Mouse (Mus musculus): ENCODE measurements at regions not wholly inside any gene's neighbourhood (a gene's known extent, or its start where the extent isn't known, plus 50 kb on each side); places are given as distances from the start of the nearest gene placed in this dataset.
"Not testable (repeated sequence)": the region's sequence is repeated elsewhere in the genome, so short reads cannot be mapped to it uniquely, and the experiment has no call there.

DNA sequence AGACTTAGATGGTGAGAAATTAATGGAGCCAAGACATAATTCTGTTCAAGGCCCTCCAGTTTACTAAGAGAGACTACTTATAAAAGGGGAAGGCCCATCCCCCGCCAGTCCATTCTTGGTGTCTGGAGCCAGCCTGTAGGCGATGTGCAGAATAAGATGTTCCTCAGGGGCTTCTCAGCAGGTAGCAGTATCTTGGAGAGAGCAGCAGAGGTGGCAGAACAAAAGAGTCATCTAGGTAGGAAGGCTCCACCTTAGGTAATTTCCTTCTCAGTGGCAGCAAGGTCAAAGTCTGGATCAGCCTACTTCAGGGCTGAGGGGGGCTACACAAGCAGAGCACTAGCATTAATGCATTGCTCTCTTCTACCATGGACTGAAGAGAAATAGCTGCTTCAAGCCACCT lies 449.4 kb upstream of the Tbl1xr1 start:
- not testable (repeated sequence) for TF ChIP-seq CTCF (IDR thresholded peaks at IDR 0.05; ENCODE audit: low read depth, low read length); POLR2A (IDR thresholded peaks at IDR 0.05; ENCODE audit: extremely low read depth, insufficient read depth, low read length)
